Mouse (Mus musculus): Measurements from ENCODE around the gene Tnnt3.

DNA sequence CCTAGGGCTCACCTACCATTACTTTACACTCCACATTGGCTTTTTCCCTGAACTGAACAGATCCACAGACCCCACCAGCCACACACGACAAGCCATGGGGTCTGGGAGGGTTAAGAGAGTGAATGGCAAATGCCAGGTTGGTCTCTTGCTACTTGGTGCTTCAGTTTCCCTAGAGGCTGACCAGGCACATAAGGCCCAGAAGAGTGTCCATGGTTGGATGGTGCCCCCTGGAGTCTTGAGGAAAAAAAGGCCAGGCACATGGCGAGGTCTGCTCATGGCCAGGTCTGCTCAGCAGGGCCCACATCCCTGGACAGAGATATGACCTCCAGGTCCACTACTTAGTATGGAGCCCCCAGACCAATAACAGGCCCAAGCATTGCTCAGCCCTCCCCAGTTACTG is 861 bp upstream of the Tnnt3 start:
- no peak for TF ChIP-seq TAL1 (IDR thresholded peaks at IDR 0.05; ENCODE audit: low read length)
- no peak for TF ChIP-seq GATA1 (IDR thresholded peaks at IDR 0.05; ENCODE audit: low read length)

All from erythroblast, embryonic 14.5 days (primary cell).